In genomic region chr9:61299873-61300560, GRCm38 (mm10) we compare ENCODE assay signal across 17 mouse cellular contexts.
DNase-seq lines count a peak whose midpoint lies in the region; ATAC-seq and TF ChIP-seq lines count a peak whose summit lies in the region.
"Had no signal": no experiment of that assay in that cellular context is flagged by ENCODE, and none has a peak within 500 bp of the region (broad histone marks: within the 10 kb centered on the region; RNA-seq: fewer than 3 reads in every experiment).

No protein-coding gene starts in this region.

- in situ Hi-C loops in ES-E14 (cut with MboI; ENCODE audit: low sequenced_read_pairs in 2 of 2, unreplicated experiment in 2 of 2), result no loop called here

- ATAC-seq in lung, embryonic 15.5 days (ENCODE audit: borderline replicate concordance, extremely low read depth, low FRiP score, low TSS enrichment), result peak; percentile 31; the same call in 1 of the 2 replicates
- 0 out of 2 replicates have a peak, but pooled peaks have one; percentile 35 for ATAC-seq in stomach, embryonic 14.5 days (ENCODE audit: insufficient number of reproducible peaks, insufficient read depth, low FRiP score, low read depth)
- ATAC-seq in midbrain, embryonic 16.5 days, result no peak
- ATAC-seq: activated CD4-positive, CD25-positive, alpha-beta regulatory T cell, adult 4 months; midbrain, embryonic 15.5 days had no signal

- no peaks in the 10 kb centered on the region for H3K36me3 ChIP-seq in lung, embryonic 15.5 days
- no peaks in the 10 kb centered on the region for H3K36me3 ChIP-seq in ES-E14 (ENCODE audit: control insufficient read depth, insufficient read depth, low read length, poor library complexity, severe bottlenecking)
- no peaks in the 10 kb centered on the region for H3K36me3 ChIP-seq in stomach, embryonic 14.5 days (ENCODE audit: control insufficient read depth, insufficient read depth, low read length)
- H3K36me3 ChIP-seq in midbrain, embryonic 16.5 days (ENCODE audit: control insufficient read depth, insufficient read depth, low read length), result no peaks in the 10 kb centered on the region
- H3K36me3 ChIP-seq: hindbrain, embryonic 10.5 days; midbrain, embryonic 15.5 days; neural tube, embryonic 13.5 days had no signal

- no peak overlapping the region for H3K9ac ChIP-seq in lung, embryonic 15.5 days
- H3K9ac ChIP-seq in ES-E14 (ENCODE audit: insufficient read depth, low read depth, low read length, poor library complexity, severe bottlenecking), result no peak overlapping the region
- no peak overlapping the region for H3K9ac ChIP-seq in stomach, embryonic 14.5 days (replicated peaks; ENCODE audit: low read depth, low read length)
- no peak overlapping the region for H3K9ac ChIP-seq in midbrain, embryonic 16.5 days (ENCODE audit: low read depth, low read length)
- H3K9ac ChIP-seq: midbrain, embryonic 15.5 days; neural tube, embryonic 13.5 days had no signal

- TF ChIP-seq POLR2A in lung, adult 2 months (IDR thresholded peaks at IDR 0.05; ENCODE audit: borderline replicate concordance, extremely low read depth, low read depth, low read length), result no peak

- H3K4me2 ChIP-seq in lung, embryonic 15.5 days, result no peak overlapping the region
- H3K4me2 ChIP-seq in stomach, embryonic 14.5 days (replicated peaks; ENCODE audit: low read depth, low read length), result no peak overlapping the region
- H3K4me2 ChIP-seq in midbrain, embryonic 16.5 days (ENCODE audit: low read length), result no peak overlapping the region
- H3K4me2 ChIP-seq: heart, embryonic 11.5 days; midbrain, embryonic 15.5 days; neural tube, embryonic 13.5 days had no signal

- H3K4me3 ChIP-seq in lung, embryonic 15.5 days, result no peak overlapping the region
- H3K4me3 ChIP-seq in lung, adult 2 months (replicated peaks; ENCODE audit: extremely low read depth, low read depth, low read length), result no peak overlapping the region
- no peak overlapping the region; a peak in 1 of 4 replicates for H3K4me3 ChIP-seq in ES-E14 (ENCODE audit: insufficient read depth in 1 of 2, low read depth in 1 of 2, low read length in 2 of 2, poor library complexity in 1 of 2, severe bottlenecking in 1 of 2)
- H3K4me3 ChIP-seq in stomach, embryonic 14.5 days (ENCODE audit: low read depth, low read length), result no peak overlapping the region
- no peak overlapping the region for H3K4me3 ChIP-seq in midbrain, embryonic 16.5 days (ENCODE audit: low read depth, low read length)
- H3K4me3 ChIP-seq: hindbrain, embryonic 10.5 days; layer of hippocampus, adult 2 months; midbrain, embryonic 15.5 days; neural tube, embryonic 13.5 days had no signal

- no peaks in the 10 kb centered on the region for H3K9me3 ChIP-seq in lung, embryonic 15.5 days
- H3K9me3 ChIP-seq in ES-E14 (ENCODE audit: control insufficient read depth, insufficient read depth, low read depth, low read length), result no peaks in the 10 kb centered on the region
- no peaks in the 10 kb centered on the region for H3K9me3 ChIP-seq in stomach, embryonic 14.5 days (ENCODE audit: control insufficient read depth, low read depth, low read length)
- no peaks in the 10 kb centered on the region for H3K9me3 ChIP-seq in midbrain, embryonic 16.5 days (replicated peaks; ENCODE audit: control insufficient read depth, low read length, poor library complexity, severe bottlenecking)
- H3K9me3 ChIP-seq: hindbrain, embryonic 10.5 days; midbrain, embryonic 15.5 days; neural tube, embryonic 13.5 days had no signal

- H3K27me3 ChIP-seq in lung, embryonic 15.5 days, result peaks cover 84% of the 10 kb centered on the region
- H3K27me3 ChIP-seq in stomach, embryonic 14.5 days (ENCODE audit: control insufficient read depth, insufficient read depth, low read length), result no peaks in the 10 kb centered on the region
- H3K27me3 ChIP-seq in midbrain, embryonic 16.5 days (ENCODE audit: control insufficient read depth, insufficient read depth, low read depth, low read length), result peaks cover 5% of the 10 kb centered on the region

- no peak for DNase-seq in lung, adult 2 months
- no peak for DNase-seq in ES-E14 (ENCODE audit: low read depth, low spot score)
- DNase-seq in liver, result peak; percentile 62
- no peak for DNase-seq in layer of hippocampus, postnatal 25 days (ENCODE audit: extremely low spot score in 1 of 2, low spot score in 1 of 2)
- DNase-seq in thymus, postnatal 0 days (ENCODE audit: low spot score), result no peak
- DNase-seq: cerebellum, adult 18-20 months; kidney, adult 2 months; right cerebral cortex, adult 18-20 months had no signal

- no peak for TF ChIP-seq CTCF in lung, adult 2 months (IDR thresholded peaks at IDR 0.05; ENCODE audit: insufficient read depth, low read length)

- no peak overlapping the region for H3K27ac ChIP-seq in lung, embryonic 15.5 days
- no peak overlapping the region for H3K27ac ChIP-seq in ES-E14 (ENCODE audit: insufficient read depth, low read depth, low read length, poor library complexity, severe bottlenecking)
- no peak overlapping the region for H3K27ac ChIP-seq in stomach, embryonic 14.5 days (ENCODE audit: low read length)
- H3K27ac ChIP-seq in midbrain, embryonic 16.5 days (ENCODE audit: low read length), result no peak overlapping the region
- H3K27ac ChIP-seq: hindbrain, embryonic 10.5 days; layer of hippocampus, adult 2 months; midbrain, embryonic 15.5 days; neural tube, embryonic 13.5 days had no signal

- H3K4me1 ChIP-seq in lung, embryonic 15.5 days, result peaks cover 4% of the 10 kb centered on the region
- no peaks in the 10 kb centered on the region for H3K4me1 ChIP-seq in lung, adult 2 months (ENCODE audit: control insufficient read depth, insufficient read depth, low read length)
- peaks cover 14 to 24% of the 10 kb centered on the region in 2 experiments for H3K4me1 ChIP-seq in ES-E14 (ENCODE audit: control insufficient read depth in 2 of 2, insufficient read depth in 2 of 2, low read length in 2 of 2, poor library complexity in 1 of 2)
- no peaks in the 10 kb centered on the region for H3K4me1 ChIP-seq in stomach, embryonic 14.5 days (ENCODE audit: control insufficient read depth, insufficient read depth, low read length)
- H3K4me1 ChIP-seq in midbrain, embryonic 16.5 days (ENCODE audit: control insufficient read depth, insufficient read depth, low read length), result no peaks in the 10 kb centered on the region
- H3K4me1 ChIP-seq: neural tube, embryonic 13.5 days had no signal

- 29% methylated on average over 8 of the region's 8 CpGs for WGBS in lung, embryonic 15.5 days
- WGBS in lung, adult 2 months, result 71% methylated on average over 8 of the region's 8 CpGs
- 45% methylated on average over 8 of the region's 8 CpGs for WGBS in stomach, embryonic 14.5 days
- 54% methylated on average over 8 of the region's 8 CpGs for WGBS in midbrain, embryonic 16.5 days

TF ChIP-seq in ES-E14, 5 proteins besides CTCF, POLR2A, EP300 and RAD21:
- TF ChIP-seq ZNF384 (IDR thresholded peaks at IDR 0.05; ENCODE audit: low read depth, low read length) (peak; percentile 37; the same call in 1 of the 2 replicates), HCFC1 (IDR thresholded peaks at IDR 0.05; ENCODE audit: borderline replicate concordance, insufficient read depth, low read length) (no peak), MAFK (IDR thresholded peaks at IDR 0.05; ENCODE audit: insufficient read depth, low read depth, low read length) (no peak), ZC3H11A (IDR thresholded peaks at IDR 0.05; ENCODE audit: borderline replicate concordance, low read depth, low read length) (no peak), CHD2 (IDR thresholded peaks at IDR 0.05; ENCODE audit: low read depth, low read length) (no peak)
